21 mouse cellular contexts compared by ENCODE assay signal in the genomic region with DNA sequence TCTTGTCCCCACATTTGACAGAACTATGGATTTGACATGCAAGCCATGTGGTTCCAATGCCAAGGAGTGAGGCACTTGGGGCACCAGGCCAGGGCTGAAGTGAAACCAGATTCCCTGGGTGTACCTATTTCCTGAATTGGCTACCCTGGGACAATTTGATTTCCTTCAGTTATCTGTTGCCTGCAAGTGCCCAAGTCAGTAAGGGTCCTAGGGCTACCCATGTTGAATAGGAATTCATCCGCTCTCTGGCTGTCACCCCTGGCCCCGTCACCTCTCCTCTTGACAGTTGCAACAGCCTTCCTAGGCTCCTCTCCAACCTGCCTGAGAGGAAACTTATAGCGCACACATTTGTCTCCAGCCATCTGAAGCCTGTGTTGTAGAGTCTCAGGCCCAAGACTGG. TPM values are rescaled to one million over a fixed set of nuclear protein-coding genes. Genes with fewer than 3 reads are reported as not detected.
"Had no signal": no experiment of that assay in that cellular context is flagged by ENCODE, and none has a peak within 500 bp of the region (broad histone marks: within the 10 kb centered on the region; RNA-seq: fewer than 3 reads in every experiment).

No protein-coding gene starts in this region.

- H3K9me3 ChIP-seq: lung, embryonic 15.5 days; midbrain, embryonic 10.5 days; midbrain, embryonic 12.5 days; neural tube, embryonic 13.5 days; neural tube, embryonic 15.5 days had no signal

- ATAC-seq: lung, postnatal 0 days; midbrain, embryonic 16.5 days had no signal

- H3K27me3 ChIP-seq: lung, embryonic 15.5 days; neural tube, embryonic 15.5 days had no signal

- H3K4me3 ChIP-seq: lung, embryonic 15.5 days; midbrain, embryonic 10.5 days; midbrain, embryonic 12.5 days; myocyte; neural tube, embryonic 13.5 days; neural tube, embryonic 15.5 days had no signal

- H3K36me3 ChIP-seq: lung, embryonic 15.5 days; midbrain, embryonic 10.5 days; midbrain, embryonic 12.5 days; neural tube, embryonic 13.5 days; neural tube, embryonic 15.5 days had no signal

- H3K27ac ChIP-seq: lung, embryonic 15.5 days; midbrain, embryonic 10.5 days; midbrain, embryonic 12.5 days; neural tube, embryonic 13.5 days; neural tube, embryonic 15.5 days had no signal

- H3K4me2 ChIP-seq: lung, embryonic 15.5 days; midbrain, embryonic 12.5 days; neural tube, embryonic 13.5 days; neural tube, embryonic 15.5 days had no signal

- DNase-seq: lung, adult 2 months; lung, postnatal 14 days; lung, postnatal 4 days; midbrain, embryonic 14.5 days; retina, postnatal 1 day; right cerebral cortex, adult 18-20 months; right cerebral cortex, postnatal 25 days; right cerebral cortex, postnatal 4 days; spleen, adult 18-20 months; thymus, adult 18-20 months; thymus, postnatal 14 days; thymus, postnatal 36 days had no signal

- H3K9ac ChIP-seq: lung, embryonic 15.5 days; midbrain, embryonic 12.5 days; neural tube, embryonic 13.5 days; neural tube, embryonic 15.5 days had no signal

RNA-seq across cellular contexts. Expression of gene D930048N14Rik, which starts 4.1 kb away (rescaled TPM):
- total RNA-seq: megakaryocyte-erythroid progenitor cell, adult 5-6 weeks had no signal
